Mouse (Mus musculus) liver (tissue): Measurements from ENCODE around the gene Snph.
A peak's percentile ranks its signal among the peaks of the same experiment; 100 is the strongest.

Experiments
- DNase-seq: peaks from one replicate; pipeline ENCODE4 v3.0.0-alpha.2; 2020; ENCODE audit warnings: mixed read lengths

The Snph gene

DNA sequence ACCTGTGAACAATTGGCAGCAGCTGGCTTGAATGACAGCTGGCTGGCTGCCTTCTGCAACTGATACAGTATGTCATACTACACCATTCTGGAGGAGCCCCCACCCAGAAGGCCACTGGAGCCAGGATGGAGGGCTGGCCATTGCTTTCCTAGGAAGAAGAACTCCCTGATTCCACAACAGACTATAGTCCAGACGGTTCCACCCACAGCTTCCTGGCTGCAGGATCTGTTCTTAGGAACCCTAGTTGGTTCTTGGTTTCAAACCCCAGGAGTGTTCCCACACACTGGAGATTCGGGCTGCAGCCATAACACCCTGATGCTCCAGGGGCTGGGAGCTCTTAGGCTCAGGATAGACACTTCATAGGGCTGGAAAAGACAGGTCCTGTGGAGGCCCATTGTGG is 34.3 kb downstream of the Snph start:
- DNase-seq: no peak

- no peak for DNase-seq
Measured at GRCm38 (mm10) chr2:151587306-151587705, 45.1 kb downstream of the Snph start.

GRCm38 (mm10) chr2:151586807-151587206 is 45.6 kb downstream of the Snph start:
- DNase-seq: no peak

GRCm38 (mm10) chr2:151585934-151586333 is 46.5 kb downstream of the Snph start:
- no peak for DNase-seq

- DNase-seq: no peak
Measured at GRCm38 (mm10) chr2:151580945-151581344, 51.4 kb downstream of the Snph start.

- DNase-seq: no peak
Measured at GRCm38 (mm10) chr2:151579183-151579582, 53.2 kb downstream of the Snph start.

DNA sequence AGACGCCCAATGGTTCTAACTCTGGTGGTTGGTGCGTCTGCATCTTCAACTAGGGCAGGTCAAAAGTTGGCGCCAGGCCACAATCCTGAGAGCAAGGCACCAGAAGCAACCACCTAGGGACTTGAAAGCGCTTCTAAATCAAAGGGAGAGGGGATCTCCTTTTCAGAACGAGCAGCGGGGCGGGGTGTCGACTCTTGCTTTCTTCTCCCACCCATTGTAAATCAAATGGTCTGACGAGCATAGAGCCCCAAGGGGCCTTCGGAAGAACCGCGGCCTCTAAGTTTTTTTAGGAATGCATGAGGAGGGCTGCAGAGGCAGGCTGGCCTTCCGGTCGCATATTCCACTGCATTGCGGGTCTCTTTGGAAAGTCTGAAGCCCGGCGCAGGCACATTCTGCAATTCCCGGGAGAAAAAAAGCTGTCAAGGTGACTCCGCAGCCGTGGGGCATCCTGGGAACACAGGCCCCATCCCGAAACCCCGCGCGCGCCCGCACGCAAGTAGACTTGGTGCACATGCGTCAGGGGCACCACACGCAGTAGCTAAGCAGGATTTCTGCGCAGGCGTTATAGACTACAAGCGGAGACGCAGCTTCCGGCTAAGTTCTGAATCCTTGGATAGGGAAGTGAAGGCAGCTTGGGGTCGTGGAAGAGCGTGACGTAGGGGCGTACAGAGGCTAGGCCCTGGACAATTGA is 56.5 kb downstream of the Snph start:
- DNase-seq: peak; percentile 76

DNA sequence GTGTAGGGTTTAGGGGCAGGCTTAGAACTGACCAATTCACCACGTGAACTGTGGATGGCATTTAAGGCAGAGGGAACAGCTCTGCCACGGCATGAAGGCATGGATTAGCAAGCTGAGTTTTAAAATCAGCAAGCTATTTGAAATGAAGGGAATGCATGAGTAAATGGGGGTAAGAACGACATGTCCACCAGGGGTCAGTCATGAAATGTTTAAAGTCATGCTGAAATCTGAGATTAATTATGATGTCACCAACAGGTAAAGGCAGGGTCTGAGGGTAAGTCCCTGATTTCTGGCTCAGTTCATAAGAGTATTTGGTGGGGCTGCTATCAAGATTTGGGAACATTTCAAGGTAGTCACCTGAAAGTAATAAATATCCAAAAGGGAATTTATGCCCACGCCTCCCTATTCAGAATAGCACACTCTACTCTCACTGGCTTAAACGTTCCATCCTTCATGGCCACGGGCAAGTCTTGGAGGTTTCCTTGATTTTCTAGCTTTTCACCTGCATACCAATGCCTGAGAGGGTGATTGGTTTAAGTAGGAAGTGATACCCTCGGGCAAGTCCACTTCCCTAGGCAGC is 57.2 kb downstream of the Snph start:
- DNase-seq: no peak

DNA sequence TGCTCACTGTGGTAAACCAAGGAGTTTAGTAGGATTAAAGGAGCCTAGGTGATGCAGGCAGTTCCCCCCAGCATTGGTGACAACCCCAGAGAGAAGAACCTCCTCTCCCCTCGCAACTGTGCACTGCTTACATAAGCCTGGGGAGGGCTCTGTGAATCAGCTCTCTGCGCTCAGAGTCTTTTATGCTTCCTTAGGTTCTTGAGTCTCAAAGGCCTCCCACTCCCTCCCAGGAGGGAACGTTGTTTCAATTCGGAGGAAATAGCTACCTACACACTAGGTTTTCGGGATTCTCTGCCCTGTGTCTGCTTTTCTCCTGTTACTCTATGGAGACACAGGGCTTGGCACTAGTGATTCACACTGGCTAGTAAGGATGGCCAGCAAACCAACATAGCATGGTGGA is 57.8 kb downstream of the Snph start:
- no peak for DNase-seq

GRCm38 (mm10) chr2:151573667-151574066 is 58.7 kb downstream of the Snph start:
- no peak for DNase-seq

DNA sequence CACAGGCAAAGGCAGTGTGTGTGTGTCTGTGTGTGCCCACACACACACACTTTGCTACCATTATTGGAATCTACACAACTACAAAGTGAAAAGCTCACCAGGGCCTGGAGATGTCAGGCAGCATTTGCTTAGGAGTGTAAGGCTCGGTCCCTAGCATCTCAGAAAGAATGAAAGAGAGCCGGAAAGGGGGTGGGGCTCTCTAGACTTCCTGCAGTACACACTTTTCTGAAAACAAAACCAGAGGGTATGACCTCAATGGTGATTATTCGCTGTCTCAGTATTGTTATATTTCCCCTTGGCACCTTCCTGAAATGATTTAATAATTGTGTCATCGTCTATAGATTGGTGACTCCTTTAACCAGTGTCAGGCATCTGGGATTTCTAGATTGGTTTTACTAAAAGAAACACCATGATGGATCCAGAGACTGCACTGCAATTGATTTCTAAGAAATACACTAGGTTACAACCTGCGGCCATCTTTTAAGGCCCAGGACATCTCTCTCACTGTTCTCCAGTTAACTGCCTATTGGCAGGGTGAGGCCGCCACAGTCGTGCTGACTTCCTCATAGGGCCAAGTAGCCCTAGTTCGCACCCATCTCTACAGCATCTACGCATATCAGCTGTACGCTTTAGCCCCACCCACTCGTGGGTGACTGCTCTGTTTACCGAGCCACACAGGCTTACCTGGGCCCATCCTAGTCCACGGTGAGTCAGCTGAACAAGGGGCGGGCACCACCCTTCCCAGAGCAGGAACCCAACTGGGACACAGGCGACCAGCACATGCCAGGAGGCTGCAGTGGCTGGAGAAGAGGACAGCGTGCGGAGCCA is 60.3 kb downstream of the Snph start, which contains the start of gene Sdcbp2:
Gene Sdcbp2 (plus strand): TSS at position 750 of the 828 bp plus-strand sequence.
- DNase-seq: no peak

- no peak for DNase-seq
Measured at GRCm38 (mm10) chr2:151569452-151569851, 62.9 kb downstream of the Snph start.

- DNase-seq: no peak
Measured at GRCm38 (mm10) chr2:151566856-151567255, 65.5 kb downstream of the Snph start.

DNA sequence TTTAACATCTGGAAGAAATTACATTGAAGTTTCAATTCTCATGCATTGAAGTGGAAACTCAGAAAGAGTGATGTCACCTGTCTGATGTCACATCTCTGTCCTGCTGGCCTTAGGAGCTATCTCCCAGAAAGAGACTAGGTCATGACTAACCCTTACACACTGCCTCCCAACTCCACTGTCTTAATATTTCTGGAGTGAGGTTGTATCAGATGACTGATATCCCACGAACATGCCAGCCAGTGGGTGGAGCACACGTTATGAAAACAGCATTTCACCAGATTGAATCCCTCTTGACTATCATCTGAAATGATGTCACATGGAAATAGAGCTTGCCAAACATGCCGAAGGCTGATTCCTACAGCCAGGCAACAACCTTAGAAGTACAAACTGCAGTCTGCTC is 67.4 kb downstream of the Snph start:
- DNase-seq: no peak

DNA sequence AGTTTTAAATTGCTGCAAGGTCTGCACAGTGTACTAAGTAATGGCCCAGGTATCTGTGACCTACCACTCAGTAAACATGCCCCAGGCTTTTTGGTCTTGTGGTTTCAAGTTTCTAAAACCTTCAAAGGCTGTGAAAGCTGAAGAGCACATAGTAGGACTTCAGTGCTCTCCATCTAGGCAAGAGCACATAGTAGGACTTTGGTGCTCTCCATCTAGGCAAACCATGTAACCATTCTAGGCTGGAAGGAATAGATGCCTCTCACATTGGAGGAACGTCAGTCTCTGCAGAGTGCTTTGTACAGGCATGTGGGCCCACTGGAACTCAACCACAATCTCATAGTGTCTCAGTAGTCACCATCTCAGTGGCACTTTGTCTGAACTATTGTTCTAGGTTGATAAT is 68.4 kb downstream of the Snph start:
- no peak for DNase-seq

DNA sequence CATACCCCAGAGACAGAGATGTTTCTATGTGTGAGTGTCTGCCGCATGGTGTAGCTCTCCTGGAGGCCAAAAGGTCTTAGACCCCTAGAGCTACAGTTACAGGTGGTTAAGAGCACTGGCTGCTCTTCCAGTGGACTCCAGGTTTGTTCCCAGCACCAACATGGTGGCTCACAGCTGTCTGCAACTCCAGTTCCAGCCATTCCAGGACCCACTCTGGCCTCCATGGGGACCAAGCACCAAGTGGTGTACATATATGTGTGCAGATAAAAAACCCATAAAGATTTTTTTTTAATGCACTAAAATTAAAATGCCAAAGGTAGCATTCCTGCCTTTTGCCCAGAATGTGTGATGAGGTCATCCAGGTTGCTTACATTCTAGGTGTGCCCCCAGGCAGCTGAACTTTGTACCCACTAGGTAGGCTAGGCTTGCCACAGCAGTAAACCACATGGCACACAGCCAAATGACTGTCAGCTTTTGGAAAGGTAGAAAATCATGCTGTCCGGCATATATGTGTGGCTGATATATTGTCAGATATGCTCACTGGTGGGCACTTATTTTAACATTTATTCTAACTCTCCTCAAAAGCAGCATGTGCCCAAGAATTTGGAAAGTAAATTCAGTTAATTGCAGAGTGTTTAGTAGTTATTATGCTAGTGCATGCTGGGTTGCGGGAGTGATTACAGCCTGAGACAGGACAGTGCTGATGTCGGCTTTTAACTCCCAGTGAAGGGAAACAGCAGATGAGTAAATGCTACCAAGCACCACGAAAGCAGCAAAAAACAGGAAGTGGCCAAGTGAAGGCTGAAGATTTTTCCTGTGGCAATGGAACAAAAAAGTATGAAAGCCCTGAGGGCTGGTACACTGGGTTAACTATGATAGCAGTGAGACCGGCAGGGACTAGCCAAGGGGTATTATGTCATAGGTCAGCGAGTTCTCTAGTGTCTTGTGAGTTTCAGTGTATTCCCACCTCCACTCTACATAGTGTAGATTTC is 69.2 kb downstream of the Snph start:
- DNase-seq: peak; percentile 29

- DNase-seq: no peak
Measured at GRCm38 (mm10) chr2:151549615-151550121, 82.7 kb downstream of the Snph start.

- no peak for DNase-seq
Measured at GRCm38 (mm10) chr2:151546571-151546970, 85.8 kb downstream of the Snph start.

DNA sequence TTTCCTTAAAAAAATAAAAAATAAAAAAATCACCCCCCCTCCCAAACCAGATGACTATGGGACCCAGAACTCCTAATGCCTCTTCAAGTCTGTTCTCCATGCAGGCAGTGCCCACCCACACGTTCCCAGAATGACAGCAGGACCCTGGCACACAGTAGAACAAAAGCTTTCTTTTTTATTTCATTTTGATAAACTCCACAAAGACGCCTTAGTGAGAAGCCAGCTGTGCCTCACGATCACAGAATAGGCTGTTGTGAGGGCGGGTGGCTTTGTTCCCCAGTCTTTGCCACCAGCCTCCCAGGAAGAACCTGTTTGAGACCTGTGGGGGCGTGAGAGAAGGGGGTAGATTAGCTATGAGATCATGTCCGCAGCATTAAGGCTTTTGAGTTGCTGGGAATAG is 87.7 kb downstream of the Snph start:
- DNase-seq: no peak

- DNase-seq: peak; percentile 53
Measured at GRCm38 (mm10) chr2:151543063-151543895, 89.1 kb downstream of the Snph start.

GRCm38 (mm10) chr2:151542323-151543062 is 89.9 kb downstream of the Snph start, which contains the start of gene Fkbp1a:
Gene Fkbp1a, plus strand, starts transcription at chr2:151542483.
- peak; percentile 95 for DNase-seq
